Mouse (Mus musculus): ENCODE data around the gene Pear1. TPM values are rescaled to one million over a fixed set of nuclear protein-coding genes. Genes with fewer than 3 reads are reported as not detected.

Gene Pear1
- polyA plus RNA-seq, 1 experiment from 2014 or later: 8.6 TPM

DNA sequence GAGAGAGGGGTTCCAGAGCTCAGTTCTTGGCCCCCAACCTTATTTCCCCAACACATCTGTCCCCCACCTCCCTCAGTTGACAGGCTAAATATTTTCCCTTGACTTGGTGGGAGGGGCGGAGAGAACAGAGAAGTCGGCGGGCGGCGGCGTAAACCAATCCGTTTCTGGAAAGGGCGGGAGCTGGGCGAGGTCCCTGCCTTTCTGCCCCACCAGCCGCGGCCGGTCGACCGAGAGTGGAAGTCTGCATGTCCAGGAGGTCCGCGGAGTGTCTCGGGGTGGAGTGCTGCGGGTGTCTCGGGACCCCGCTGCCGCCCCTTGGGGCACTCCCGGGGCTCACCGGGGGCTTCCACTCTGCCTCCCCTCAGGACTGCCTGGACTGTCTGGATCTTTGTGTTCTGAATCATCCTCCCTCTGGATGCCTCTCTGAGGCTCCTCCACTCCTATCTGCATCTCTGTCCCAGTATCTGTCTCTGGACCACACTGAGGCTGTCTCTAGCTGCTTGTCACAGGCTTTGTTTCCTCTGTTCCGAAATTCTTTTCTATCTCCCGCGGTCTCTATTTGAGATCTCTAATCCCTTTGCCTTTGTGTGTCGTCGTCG lies 27.3 kb downstream of the Pear1 start, which contains the start of gene Insrr:
Gene Insrr, plus strand, starts transcription at position 216 of the 599 bp plus-strand sequence.
- DNase-seq (ENCODE audit: low spot score) (peak; percentile 67), ATAC-seq (replicated peaks; ENCODE audit: low FRiP score) (no peak)
- H3K4me3 ChIP-seq (ENCODE audit: low read depth, low read length): peak within 1 kb of the TSS; percentile 22
- peak within 1 kb of the TSS; percentile 25; the same call in 1 of the 2 replicates for H3K9ac ChIP-seq (ENCODE audit: low read length)
- H3K27me3 ChIP-seq (ENCODE audit: control insufficient read depth, insufficient read depth, low read length): peaks cover 65% of the 10 kb centered on the region
- H3K36me3 ChIP-seq (ENCODE audit: control insufficient read depth, insufficient read depth, low read length): no peaks in the 10 kb centered on the region
- no peaks in the 10 kb centered on the region for H3K9me3 ChIP-seq (ENCODE audit: control insufficient read depth, low read length)
- peak within 1 kb of the TSS; percentile 50 for H3K4me2 ChIP-seq (ENCODE audit: low read depth, low read length, severe bottlenecking)
- WGBS: under 1% methylated on average over 29 of the region's 29 CpGs
- peaks cover 12% of the 10 kb centered on the region for H3K4me1 ChIP-seq (replicated peaks; ENCODE audit: control insufficient read depth, insufficient read depth, low read length)
- no peak within 1 kb of the TSS for H3K27ac ChIP-seq (ENCODE audit: low read depth, low read length)

DNA sequence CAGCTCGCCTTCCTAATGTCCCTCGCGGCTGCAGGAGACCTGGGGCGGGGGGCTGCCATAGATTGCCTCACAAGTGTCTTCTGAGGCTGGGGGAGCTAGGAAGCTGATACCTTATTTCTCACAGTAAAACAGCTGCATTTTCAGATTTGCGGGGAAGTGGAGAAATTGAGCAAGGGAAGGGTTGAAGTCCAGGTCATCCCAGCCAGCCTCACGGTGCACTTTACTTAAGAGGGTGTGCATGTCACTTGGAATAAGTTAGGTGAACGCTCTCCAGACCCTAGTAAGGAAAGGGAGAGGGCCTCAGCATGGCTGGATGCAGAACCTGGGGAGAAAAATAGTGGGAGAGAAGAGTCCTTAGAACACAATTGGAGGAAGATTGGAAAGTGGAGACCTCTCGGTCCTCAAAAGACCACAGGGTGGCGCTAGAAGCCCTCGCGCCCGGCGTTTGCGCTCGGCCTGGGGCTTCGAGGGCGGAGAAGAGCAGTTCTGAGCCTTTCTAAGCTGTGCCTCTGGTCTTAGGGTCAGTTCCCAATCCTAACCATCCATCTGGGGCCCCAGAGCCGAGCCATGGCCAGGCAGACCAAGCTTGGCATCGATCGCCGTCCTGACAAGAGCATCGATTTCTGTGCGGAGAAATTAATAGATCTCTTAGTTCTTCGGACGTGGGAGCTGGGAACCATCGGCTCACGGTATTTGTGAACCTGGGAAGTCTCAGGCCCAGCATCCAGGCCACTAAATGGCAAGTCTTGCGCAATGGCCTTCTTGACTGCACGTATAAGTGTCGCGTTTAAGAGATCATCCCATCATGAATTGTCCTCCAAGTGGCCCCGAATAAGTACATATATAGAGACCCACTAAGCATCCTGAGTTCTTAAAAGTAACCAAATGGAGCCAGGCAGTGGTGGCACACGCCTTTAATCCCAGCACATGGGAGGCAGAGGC lies 28.5 kb downstream of the Pear1 start:
- Histone ChIP-seq H3K4me1 (replicated peaks; ENCODE audit: control insufficient read depth, insufficient read depth, low read length) (peaks cover 12% of the 10 kb centered on the region), H3K27ac (ENCODE audit: low read depth, low read length) (no peak overlapping the region), H3K36me3 (ENCODE audit: control insufficient read depth, insufficient read depth, low read length) (no peaks in the 10 kb centered on the region), H3K4me2 (ENCODE audit: low read depth, low read length, severe bottlenecking) (peak overlapping the region; percentile 43), H3K9me3 (ENCODE audit: control insufficient read depth, low read length) (no peaks in the 10 kb centered on the region), H3K4me3 (ENCODE audit: low read depth, low read length) (peak overlapping the region; percentile 26), H3K9ac (ENCODE audit: low read length) (peak overlapping the region; percentile 23), H3K27me3 (ENCODE audit: control insufficient read depth, insufficient read depth, low read length) (peaks cover 66% of the 10 kb centered on the region)
- WGBS: 19% methylated on average over 33 of the region's 33 CpGs
- peak; percentile 42; the same call in 1 of the 2 replicates for ATAC-seq (replicated peaks; ENCODE audit: low FRiP score)
- DNase-seq (ENCODE audit: low spot score): peak; percentile 85

DNA sequence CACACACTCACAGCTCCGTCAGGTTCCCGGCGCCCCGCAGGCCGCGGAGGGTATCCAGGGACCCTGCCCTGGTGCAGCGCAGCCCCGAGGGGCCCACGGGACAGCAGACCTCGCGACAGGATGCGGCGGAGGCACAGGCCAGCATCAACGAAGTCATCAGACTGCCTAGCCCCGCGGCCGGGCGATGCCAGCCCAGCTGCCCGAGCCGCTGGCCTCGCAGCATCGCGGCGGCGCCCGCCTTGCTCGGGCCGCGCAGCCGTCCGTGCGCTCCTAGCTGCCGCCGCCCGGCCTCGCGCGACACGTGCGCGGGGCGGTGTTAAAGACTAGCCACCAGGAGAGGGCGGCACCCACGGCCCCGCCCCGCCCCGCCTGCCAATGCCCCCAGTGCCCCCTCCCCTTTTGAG lies 29.2 kb downstream of the Pear1 start, which contains the start of gene Ntrk1:
Gene Ntrk1, minus strand, starts transcription at position 241 of the 404 bp plus-strand sequence.
- peak within 1 kb of the TSS; percentile 43 for H3K4me2 ChIP-seq (ENCODE audit: low read depth, low read length, severe bottlenecking)
- peaks cover 12% of the 10 kb centered on the region for H3K4me1 ChIP-seq (replicated peaks; ENCODE audit: control insufficient read depth, insufficient read depth, low read length)
- DNase-seq (ENCODE audit: low spot score) (peak; percentile 67), ATAC-seq (replicated peaks; ENCODE audit: low FRiP score) (peak; percentile 36; the same call in 1 of the 2 replicates)
- H3K27me3 ChIP-seq (ENCODE audit: control insufficient read depth, insufficient read depth, low read length): peaks cover 66% of the 10 kb centered on the region
- H3K9ac ChIP-seq (ENCODE audit: low read length): peak within 1 kb of the TSS; percentile 23
- peak within 1 kb of the TSS; percentile 26 for H3K4me3 ChIP-seq (ENCODE audit: low read depth, low read length)
- no peaks in the 10 kb centered on the region for H3K36me3 ChIP-seq (ENCODE audit: control insufficient read depth, insufficient read depth, low read length)
- under 1% methylated on average over 46 of the region's 47 CpGs for WGBS
- H3K27ac ChIP-seq (ENCODE audit: low read depth, low read length): no peak within 1 kb of the TSS
- H3K9me3 ChIP-seq (ENCODE audit: control insufficient read depth, low read length): no peaks in the 10 kb centered on the region

DNA sequence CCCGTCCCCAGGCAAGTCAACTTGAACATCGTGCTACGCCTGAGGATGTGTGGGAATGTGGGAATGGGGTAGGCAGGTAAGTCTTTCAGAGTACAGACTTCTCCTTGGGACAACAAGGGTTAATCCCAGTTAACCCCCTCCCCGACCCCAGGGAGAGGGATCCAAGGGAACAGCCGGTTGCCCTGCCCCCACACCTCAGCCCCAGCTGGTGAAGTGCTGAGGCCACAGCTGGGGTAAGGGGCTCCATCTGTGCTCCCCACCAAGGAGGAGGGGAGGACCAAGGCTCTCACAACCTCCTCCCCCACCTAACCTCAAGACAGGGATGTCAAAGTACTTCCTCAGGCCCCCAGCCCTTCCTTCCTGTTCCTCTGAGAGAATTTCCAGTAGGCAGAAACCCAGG lies 34.3 kb downstream of the Pear1 start:
- Histone ChIP-seq H3K27me3 (ENCODE audit: control insufficient read depth, insufficient read depth, low read length) (peaks cover 27% of the 10 kb centered on the region), H3K36me3 (ENCODE audit: control insufficient read depth, insufficient read depth, low read length) (no peaks in the 10 kb centered on the region), H3K4me3 (ENCODE audit: low read depth, low read length) (no peak overlapping the region), H3K4me1 (replicated peaks; ENCODE audit: control insufficient read depth, insufficient read depth, low read length) (peaks cover 6% of the 10 kb centered on the region), H3K9me3 (ENCODE audit: control insufficient read depth, low read length) (no peaks in the 10 kb centered on the region), H3K4me2 (ENCODE audit: low read depth, low read length, severe bottlenecking) (no peak overlapping the region), H3K9ac (ENCODE audit: low read length) (no peak overlapping the region), H3K27ac (ENCODE audit: low read depth, low read length) (no peak overlapping the region)
- ATAC-seq (replicated peaks; ENCODE audit: low FRiP score) (no peak), DNase-seq (ENCODE audit: low spot score) (no peak)
- WGBS: 25% methylated on average over 5 of the region's 5 CpGs

GRCm38 (mm10) chr3:87789248-87789647 lies 34.9 kb downstream of the Pear1 start:
- DNase-seq (ENCODE audit: low spot score) (no peak), ATAC-seq (replicated peaks; ENCODE audit: low FRiP score) (no peak)
- Histone ChIP-seq H3K4me2 (ENCODE audit: low read depth, low read length, severe bottlenecking) (no peak overlapping the region), H3K27me3 (ENCODE audit: control insufficient read depth, insufficient read depth, low read length) (peaks cover 22% of the 10 kb centered on the region), H3K36me3 (ENCODE audit: control insufficient read depth, insufficient read depth, low read length) (no peaks in the 10 kb centered on the region), H3K9me3 (ENCODE audit: control insufficient read depth, low read length) (no peaks in the 10 kb centered on the region), H3K27ac (ENCODE audit: low read depth, low read length) (no peak overlapping the region), H3K9ac (ENCODE audit: low read length) (no peak overlapping the region), H3K4me3 (ENCODE audit: low read depth, low read length) (no peak overlapping the region), H3K4me1 (replicated peaks; ENCODE audit: control insufficient read depth, insufficient read depth, low read length) (peaks cover 4% of the 10 kb centered on the region; the same call in 1 of the 2 replicates)
- 47% methylated on average over 1 of the region's 1 CpGs for whole genome bisulfite sequencing

DNA sequence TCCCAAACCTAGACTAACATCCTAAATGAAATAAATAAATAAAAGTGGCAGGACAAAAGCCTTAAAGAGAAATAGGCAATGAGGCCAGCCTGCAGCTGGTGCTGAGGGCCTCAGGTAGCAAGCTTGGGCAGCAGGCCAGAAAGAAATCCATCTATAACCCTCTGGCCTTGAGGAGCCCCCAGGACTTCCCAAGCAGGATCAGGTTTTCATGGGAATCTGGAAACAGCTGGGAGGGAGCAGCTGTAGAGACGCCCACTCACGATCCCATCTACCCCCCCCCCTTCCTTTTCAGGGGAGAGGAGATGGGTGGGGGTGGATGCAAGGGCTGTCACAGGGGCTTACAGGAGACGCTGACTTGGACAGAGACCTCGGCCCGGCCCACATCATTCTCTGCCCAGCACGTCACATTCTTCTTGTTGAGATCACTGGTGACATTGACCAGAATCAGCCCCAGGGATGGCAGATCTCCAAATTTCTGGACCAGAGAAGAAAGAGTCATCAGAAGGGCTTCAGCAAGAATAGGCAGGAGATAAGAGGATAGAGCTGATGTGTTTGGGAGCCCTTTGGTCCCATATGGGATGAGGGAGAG lies 38.4 kb downstream of the Pear1 start:
- H3K27ac ChIP-seq (ENCODE audit: low read depth, low read length): no peak overlapping the region
- DNase-seq (ENCODE audit: low spot score) (no peak), ATAC-seq (replicated peaks; ENCODE audit: low FRiP score) (no peak)
- no peaks in the 10 kb centered on the region for H3K27me3 ChIP-seq (ENCODE audit: control insufficient read depth, insufficient read depth, low read length)
- WGBS: 67% methylated on average over 6 of the region's 6 CpGs
- H3K4me1 ChIP-seq (replicated peaks; ENCODE audit: control insufficient read depth, insufficient read depth, low read length): peaks cover 4% of the 10 kb centered on the region; the same call in 1 of the 2 replicates
- H3K4me3 ChIP-seq (ENCODE audit: low read depth, low read length): no peak overlapping the region
- no peaks in the 10 kb centered on the region for H3K36me3 ChIP-seq (ENCODE audit: control insufficient read depth, insufficient read depth, low read length)
- no peak overlapping the region for H3K4me2 ChIP-seq (ENCODE audit: low read depth, low read length, severe bottlenecking)
- H3K9ac ChIP-seq (ENCODE audit: low read length): no peak overlapping the region
- H3K9me3 ChIP-seq (ENCODE audit: control insufficient read depth, low read length): no peaks in the 10 kb centered on the region

DNA sequence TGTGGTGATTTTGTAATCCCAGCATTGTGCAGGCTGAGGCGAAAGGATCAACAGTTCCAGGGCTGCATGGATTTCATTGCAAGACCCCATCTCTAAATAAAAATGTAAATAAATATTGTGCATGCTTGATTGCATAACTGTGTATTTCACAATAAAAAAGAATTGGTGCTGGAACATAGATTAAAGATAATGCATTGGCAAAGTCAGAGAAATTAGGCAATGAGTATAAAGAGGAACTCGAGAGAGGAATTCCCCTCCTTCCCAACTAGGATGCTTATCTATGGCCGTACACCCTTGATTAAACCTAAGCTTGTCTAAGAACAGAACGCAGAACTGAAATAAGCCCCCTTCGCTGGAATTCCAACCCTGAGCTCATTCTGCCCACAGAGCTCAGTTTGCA lies 39.0 kb downstream of the Pear1 start:
- H3K4me3 ChIP-seq (ENCODE audit: low read depth, low read length): no peak overlapping the region
- H3K27me3 ChIP-seq (ENCODE audit: control insufficient read depth, insufficient read depth, low read length): no peaks in the 10 kb centered on the region
- no peaks in the 10 kb centered on the region for H3K9me3 ChIP-seq (ENCODE audit: control insufficient read depth, low read length)
- DNase-seq (ENCODE audit: low spot score) (no peak), ATAC-seq (replicated peaks; ENCODE audit: low FRiP score) (no peak)
- no peaks in the 10 kb centered on the region for H3K36me3 ChIP-seq (ENCODE audit: control insufficient read depth, insufficient read depth, low read length)
- H3K4me1 ChIP-seq (replicated peaks; ENCODE audit: control insufficient read depth, insufficient read depth, low read length): peaks cover 4% of the 10 kb centered on the region; the same call in 1 of the 2 replicates
- H3K4me2 ChIP-seq (ENCODE audit: low read depth, low read length, severe bottlenecking): no peak overlapping the region
- 81% methylated on average over 5 of the region's 5 CpGs for WGBS
- H3K27ac ChIP-seq (ENCODE audit: low read depth, low read length): no peak overlapping the region
- H3K9ac ChIP-seq (ENCODE audit: low read length): no peak overlapping the region

- H3K9me3 ChIP-seq (ENCODE audit: control insufficient read depth, low read length): no peaks in the 10 kb centered on the region
- WGBS: 89% methylated on average over 25 of the region's 25 CpGs
- DNase-seq (ENCODE audit: low spot score) (no peak), ATAC-seq (replicated peaks; ENCODE audit: low FRiP score) (no peak)
- H3K4me1 ChIP-seq (replicated peaks; ENCODE audit: control insufficient read depth, insufficient read depth, low read length): no peaks in the 10 kb centered on the region
- no peaks in the 10 kb centered on the region for H3K36me3 ChIP-seq (ENCODE audit: control insufficient read depth, insufficient read depth, low read length)
- H3K9ac ChIP-seq (ENCODE audit: low read length): no peak overlapping the region
- no peak overlapping the region for H3K4me2 ChIP-seq (ENCODE audit: low read depth, low read length, severe bottlenecking)
- H3K27ac ChIP-seq (ENCODE audit: low read depth, low read length): no peak overlapping the region
- no peak overlapping the region for H3K4me3 ChIP-seq (ENCODE audit: low read depth, low read length)
- H3K27me3 ChIP-seq (ENCODE audit: control insufficient read depth, insufficient read depth, low read length): no peaks in the 10 kb centered on the region
Measured at GRCm38 (mm10) chr3:87783282-87784023, 40.7 kb downstream of the Pear1 start.

Measured in forebrain, embryonic 11.5 days (tissue).